Mouse (Mus musculus) cortical plate, adult 2 months (tissue): ENCODE results near the gene Gm28035. TPM values are rescaled to one million over a fixed set of nuclear protein-coding genes. Genes with fewer than 3 reads are reported as not detected.

ENCODE experiments used
- H3K27ac ChIP-seq: fragments of 200-500 bp; 2 replicates; pipeline ENCODE4 v1.5.1; 2012; ENCODE audit warnings: low read length, control low read depth, inconsistent platforms; ENCODE audit not compliant: insufficient read depth
- H3K4me1 ChIP-seq: fragments of 200-500 bp; 2 replicates; pipeline ENCODE4 v1.6.1; 2011; ENCODE audit warnings: low read length; ENCODE audit not compliant: control insufficient read depth, insufficient read depth
- H3K4me3 ChIP-seq: fragments of 200-500 bp; 2 replicates; pipeline ENCODE4 v1.5.1; 2011; ENCODE audit warnings: mild to moderate bottlenecking, low read length, control low read depth; ENCODE audit not compliant: insufficient read depth
- CTCF ChIP-seq: fragments of 200-500 bp; IDR thresholded peaks from 2 replicates; pipeline ENCODE4 v1.5.1; 2011; ENCODE audit warnings: mild to moderate bottlenecking, control low read depth, low read length; ENCODE audit not compliant: insufficient read depth; ENCODE audit errors: extremely low read depth
- POLR2A ChIP-seq: fragments of 200-500 bp; IDR thresholded peaks from 2 replicates; pipeline ENCODE4 v1.6.1; 2011; ENCODE audit warnings: mild to moderate bottlenecking, low read length, control low read depth; ENCODE audit not compliant: insufficient read depth; ENCODE audit errors: extremely low read depth
- polyA plus RNA-seq: library from polyadenylated mRNA; depleted of rRNA; stranded (reverse); fragments of >200 nt; gene quantifications from 2 replicates; pipeline ENCODE4 v1.2.3, GENCODE M21; 2012

Gene Gm28035
- polyA plus RNA-seq, 1 experiment, result 18.5 TPM

GRCm38 (mm10) chr2:30237199-30237880 lies 3.0 kb upstream of the Gm28035 start, which contains the start of gene Lrrc8a:
Gene Lrrc8a, plus strand, starts transcription at chr2:30237715.
- TF ChIP-seq POLR2A, result peak; percentile 68
- TF ChIP-seq CTCF, result no peak
- H3K27ac ChIP-seq, result peak within 1 kb of the TSS; percentile 81

GRCm38 (mm10) chr2:30237881-30238280 lies 2.5 kb upstream of the Gm28035 start:
- peak overlapping the region; percentile 93 for H3K4me3 ChIP-seq
- peaks cover 8% of the 10 kb centered on the region for H3K4me1 ChIP-seq
- TF ChIP-seq POLR2A (no peak), CTCF (no peak)
- peak overlapping the region; percentile 81 for H3K27ac ChIP-seq

More at GRCm38 (mm10) chr2:30237199-30237880, 3.0 kb upstream of the Gm28035 start, which contains the start of gene Lrrc8a:
- peaks cover 8% of the 10 kb centered on the region for H3K4me1 ChIP-seq
- peak within 1 kb of the TSS; percentile 93 for H3K4me3 ChIP-seq

DNA sequence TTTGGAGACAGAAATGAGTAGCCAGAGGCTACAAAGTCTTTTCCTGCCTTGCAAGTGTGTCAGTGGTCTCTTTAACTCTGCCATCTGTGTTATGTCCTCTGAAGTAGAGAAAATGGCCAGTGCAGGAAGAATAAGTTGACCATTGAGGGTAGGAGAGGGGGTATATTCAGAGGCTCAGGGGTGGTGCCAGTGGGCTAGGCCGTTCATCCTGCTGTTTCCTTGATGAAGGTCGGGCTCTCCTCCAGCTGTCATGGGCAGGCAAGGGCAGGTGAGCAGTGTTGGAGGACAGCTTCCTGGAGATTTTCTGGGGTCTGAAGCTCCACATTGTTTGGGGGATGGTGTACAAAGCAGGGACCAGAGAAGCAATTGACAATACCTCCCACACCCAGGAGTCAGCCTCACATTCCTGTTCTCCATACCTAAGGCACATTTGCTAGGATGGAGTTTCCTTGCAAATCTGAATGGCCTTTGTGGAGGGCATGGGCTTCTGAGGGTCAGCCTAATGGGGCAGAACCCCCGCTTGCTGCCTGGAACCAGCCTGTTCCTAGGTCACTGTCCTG lies 1.4 kb upstream of the Gm28035 start:
- Histone ChIP-seq H3K27ac (peak overlapping the region; percentile 81; the same call in 1 of the 2 replicates), H3K4me3 (peak overlapping the region; percentile 93), H3K4me1 (peaks cover 8% of the 10 kb centered on the region)
- TF ChIP-seq CTCF (no peak), POLR2A (no peak)

- H3K4me3 ChIP-seq, result no peak overlapping the region; the same call in 1 of the 2 replicates
- H3K4me1 ChIP-seq, result peaks cover 8% of the 10 kb centered on the region
- TF ChIP-seq POLR2A (no peak), CTCF (no peak)
- H3K27ac ChIP-seq, result no peak overlapping the region
These were observed 590 bp upstream of the Gm28035 start for GRCm38 (mm10) chr2:30239777-30240176.

- Histone ChIP-seq H3K4me3 (no peak overlapping the region), H3K27ac (no peak overlapping the region), H3K4me1 (peaks cover 11% of the 10 kb centered on the region)
- TF ChIP-seq POLR2A (no peak), CTCF (no peak)
These were observed 2.1 kb downstream of the Gm28035 start for GRCm38 (mm10) chr2:30242509-30242908.

- TF ChIP-seq POLR2A (no peak), CTCF (no peak)
- no peak overlapping the region for H3K4me3 ChIP-seq
- peaks cover 10% of the 10 kb centered on the region for H3K4me1 ChIP-seq
- no peak overlapping the region for H3K27ac ChIP-seq
These were observed 3.0 kb downstream of the Gm28035 start for GRCm38 (mm10) chr2:30243391-30243790.

GRCm38 (mm10) chr2:30244595-30245178 lies 4.3 kb downstream of the Gm28035 start:
- Histone ChIP-seq H3K27ac (no peak overlapping the region), H3K4me1 (peaks cover 6% of the 10 kb centered on the region), H3K4me3 (no peak overlapping the region)
- TF ChIP-seq POLR2A (no peak), CTCF (no peak)

- no peak for TF ChIP-seq CTCF
- no peak for TF ChIP-seq POLR2A
- no peak overlapping the region for H3K27ac ChIP-seq
- H3K4me1 ChIP-seq, result peaks cover 6% of the 10 kb centered on the region
- H3K4me3 ChIP-seq, result no peak overlapping the region
These were observed 6.7 kb downstream of the Gm28035 start for GRCm38 (mm10) chr2:30247036-30247435.

GRCm38 (mm10) chr2:30247681-30248080 lies 7.3 kb downstream of the Gm28035 start:
- Histone ChIP-seq H3K4me3 (no peak overlapping the region), H3K27ac (no peak overlapping the region), H3K4me1 (peaks cover 10% of the 10 kb centered on the region)
- TF ChIP-seq CTCF, result no peak
- TF ChIP-seq POLR2A, result no peak
